Mouse (Mus musculus): ENCODE data around the gene Msn.
"Not testable (repeated sequence)": the region's sequence is repeated elsewhere in the genome, so short reads cannot be mapped to it uniquely, and the experiment has no call there.

DNA sequence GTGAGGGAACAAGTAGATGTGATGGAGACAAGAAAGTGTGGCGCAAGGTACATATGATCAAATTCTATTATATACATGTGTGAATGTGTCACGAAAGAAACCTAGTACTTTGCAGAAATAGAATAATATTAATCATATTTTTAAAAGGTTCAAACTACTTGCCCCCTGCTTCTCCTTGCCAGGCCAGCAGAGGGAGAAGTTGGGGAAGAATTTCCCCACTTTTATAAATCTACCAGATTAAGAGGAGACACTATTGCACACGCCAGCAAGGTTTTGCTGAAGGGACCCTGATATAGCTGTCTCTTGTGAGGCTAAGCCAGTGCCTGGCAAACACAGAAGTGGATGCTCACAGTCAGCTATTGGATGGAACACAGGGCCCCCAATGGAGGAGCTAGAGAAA lies 109.3 kb downstream of the Msn start:
- TF ChIP-seq GATA1, TAL1 (IDR thresholded peaks at IDR 0.05; ENCODE audit: low read length): not testable (repeated sequence)

All from erythroblast, embryonic 14.5 days (primary cell).